Mouse (Mus musculus) left cerebral cortex, postnatal 36 days (tissue): ENCODE results near the gene Arhgap19. TPM values are rescaled to one million over a fixed set of nuclear protein-coding genes. Genes with fewer than 3 reads are reported as not detected.
A peak's percentile ranks its signal among the peaks of the same experiment; 100 is the strongest.

Source experiments
- DNase-seq, 2 experiments: peaks; one replicate each; pipeline ENCODE4 v3.0.0; 2021 to 2022; ENCODE audit warnings: low spot score in 2 of 2, mixed read lengths in 1 of 2
- intact Hi-C: fragments of 180-260 bp; cut with DNase I; formaldehyde crosslinking; loops from one replicate; pipeline ENCODE4 v1.15.1; 2025
- total RNA-seq, 2 experiments: library from RNA; stranded (reverse); gene quantifications; 2 replicates each; pipeline ENCODE4 v1.2.3; 2021

Gene Arhgap19
- total RNA-seq, 2 experiments from 2014 or later: 2.7 to 3.4 TPM

DNA sequence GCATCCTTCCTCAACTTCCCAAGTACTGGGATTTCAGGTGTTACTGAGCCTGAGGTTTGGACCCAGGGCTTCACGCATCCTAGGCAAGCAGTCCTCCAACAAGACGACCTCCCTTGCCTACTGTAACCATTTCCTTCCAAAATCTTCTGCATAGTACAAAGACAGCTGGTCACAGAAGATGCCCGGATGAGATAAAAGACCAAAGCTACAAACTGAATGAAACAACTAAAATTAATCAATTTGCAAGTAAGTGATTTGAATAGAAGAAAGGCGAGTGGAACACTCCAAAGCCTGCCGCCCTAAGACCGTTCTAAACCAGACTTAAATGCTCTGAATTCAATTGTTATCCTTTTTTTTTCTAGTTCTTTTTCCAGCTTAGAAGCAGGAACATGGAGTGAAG lies 33.6 kb upstream of the Arhgap19 start:
- DNase-seq: no peak
- intact Hi-C loops: no loop called here

DNA sequence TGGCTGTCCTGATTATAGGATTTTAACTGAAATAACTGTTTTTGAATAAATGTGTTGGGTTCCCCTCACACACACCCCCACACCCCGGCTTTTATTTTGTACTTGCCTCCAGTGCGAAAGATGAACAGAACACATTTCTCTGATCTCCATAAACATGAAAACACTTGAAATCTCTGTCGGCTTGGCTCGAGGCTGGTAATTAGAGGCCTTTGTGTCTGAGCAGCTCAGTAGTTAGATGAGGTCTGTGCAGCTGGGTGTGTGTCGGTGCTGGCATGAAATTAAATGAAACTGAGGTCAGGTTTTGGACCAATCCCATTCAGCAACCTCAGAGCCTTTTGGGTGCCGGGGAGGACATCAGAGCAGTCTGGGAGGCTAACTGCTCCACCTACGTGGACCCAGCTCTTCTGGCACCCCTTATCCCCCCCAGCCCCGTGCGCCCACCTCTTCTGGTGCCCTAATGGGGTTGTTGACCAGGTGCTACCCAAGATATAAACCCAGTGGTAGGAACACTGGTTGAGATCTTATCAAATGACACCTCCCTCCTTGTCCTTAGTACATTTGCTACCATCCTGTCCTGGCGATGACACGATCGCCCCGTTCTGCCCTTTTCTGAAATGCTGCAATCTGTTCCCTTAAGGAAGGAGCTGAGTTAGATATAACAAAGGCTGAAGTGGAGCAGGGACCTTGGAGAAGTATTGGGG lies 30.8 kb upstream of the Arhgap19 start:
- intact Hi-C loops: no loop called here
- no peak for DNase-seq

- intact Hi-C loops: loop anchor here (2.0 kb wide), 1 partner anchor 15 kb away; no protein-coding TSS in a partner anchor
- no peak for DNase-seq
These were observed 30.0 kb upstream of the Arhgap19 start for GRCm38 (mm10) chr19:41831718-41832391.

DNA sequence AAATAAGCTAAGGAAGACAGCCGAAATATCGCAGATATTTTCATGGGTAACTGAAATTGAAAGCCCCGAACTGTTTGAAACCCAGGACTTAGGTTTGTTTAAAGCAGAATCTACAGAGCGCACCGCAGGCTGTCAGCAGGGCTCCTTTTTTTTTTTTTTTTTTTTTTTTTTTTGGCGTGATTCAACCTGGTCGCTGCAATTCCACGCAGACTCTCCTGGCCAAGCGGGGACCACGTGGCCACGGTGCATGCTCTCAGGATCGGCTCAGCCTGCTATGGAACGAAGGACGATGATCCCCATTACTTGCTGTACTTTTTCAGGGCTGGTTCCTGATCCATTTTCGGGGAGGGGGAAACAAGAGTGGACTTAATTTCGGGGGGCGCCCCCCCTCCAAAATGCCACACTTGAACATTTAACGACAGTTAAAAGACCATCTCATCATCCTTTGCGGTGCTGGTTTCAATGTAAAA lies 29.3 kb upstream of the Arhgap19 start:
- DNase-seq: peak; percentile 36 to 40
- intact Hi-C loops: loop anchor here (2.0 kb wide), 1 partner anchor 16 kb away; no protein-coding TSS in a partner anchor

DNA sequence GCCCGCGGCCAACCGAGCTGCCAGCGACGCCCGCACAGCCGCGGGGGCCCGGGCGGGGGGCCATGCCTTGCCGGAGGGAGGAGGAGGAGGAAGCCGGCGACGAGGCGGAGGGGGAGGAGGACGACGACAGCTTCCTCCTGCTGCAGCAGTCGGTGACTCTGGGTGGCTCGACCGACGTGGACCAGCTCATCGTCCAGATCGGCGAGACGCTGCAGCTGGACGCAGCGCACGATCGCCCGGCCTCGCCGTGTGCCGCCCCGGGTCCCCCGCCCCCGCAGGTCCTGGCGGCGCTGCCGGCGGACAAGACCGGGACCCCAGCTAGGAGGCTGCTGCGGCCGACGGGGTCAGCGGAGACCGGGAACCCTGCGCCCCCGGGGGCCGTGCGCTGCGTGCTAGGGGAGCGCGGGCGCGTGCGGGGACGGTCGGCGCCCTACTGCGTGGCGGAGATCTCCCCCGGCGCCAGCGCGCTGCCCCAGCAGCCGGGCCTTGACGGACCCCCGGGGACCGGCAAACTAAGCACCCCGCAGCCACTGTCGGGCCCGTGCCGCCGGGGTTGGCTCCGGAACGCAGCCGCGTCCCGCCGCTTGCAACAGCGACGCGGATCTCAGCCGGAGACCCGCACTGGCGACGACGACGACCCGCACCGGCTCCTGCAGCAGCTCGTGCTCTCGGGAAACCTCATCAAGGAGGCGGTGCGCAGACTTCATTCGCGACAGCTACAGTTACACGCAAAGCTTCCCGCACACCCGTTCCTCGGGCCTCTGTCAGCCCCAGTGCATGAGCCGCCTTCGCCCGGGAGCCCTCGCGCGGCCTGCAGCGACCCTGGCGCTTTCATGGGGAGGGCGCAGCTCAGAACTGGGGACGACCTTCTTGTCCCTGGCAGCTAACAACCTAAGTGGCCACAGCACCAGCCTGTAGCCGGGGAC lies 28.5 kb upstream of the Arhgap19 start:
- intact Hi-C loops: loop anchor here (2.0 kb wide), 1 partner anchor 16 kb away; no protein-coding TSS in a partner anchor
- DNase-seq: peak; percentile 56 to 64

- intact Hi-C loops: loop anchor here (2.0 kb wide), 1 partner anchor 17 kb away; no protein-coding TSS in a partner anchor
- peak; percentile 92 to 93 for DNase-seq
These were observed 27.7 kb upstream of the Arhgap19 start, which contains the start of gene Frat1 for GRCm38 (mm10) chr19:41829381-41830105. Gene Frat1 (plus strand): TSS chr19:41829970.

DNA sequence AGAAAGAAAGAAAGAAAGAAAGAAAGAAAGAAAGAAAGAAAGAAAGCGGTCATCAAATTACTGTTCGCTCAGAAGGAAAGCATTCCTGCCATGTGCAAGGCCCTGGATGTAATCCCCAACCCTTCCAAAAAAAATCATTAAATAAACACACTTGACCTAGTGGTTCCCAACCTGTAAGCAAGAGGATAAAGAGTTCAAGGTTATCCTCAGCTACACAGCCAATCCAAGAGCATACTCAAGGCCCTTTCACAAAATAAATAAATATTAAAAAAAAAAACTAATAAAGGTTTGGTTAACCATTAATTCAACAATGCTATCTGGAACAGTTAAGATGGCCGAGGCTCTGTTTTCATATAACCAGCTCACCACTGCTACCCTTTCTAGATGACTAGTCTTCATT lies 27.1 kb upstream of the Arhgap19 start:
- no peak for DNase-seq
- intact Hi-C loops: no loop called here

DNA sequence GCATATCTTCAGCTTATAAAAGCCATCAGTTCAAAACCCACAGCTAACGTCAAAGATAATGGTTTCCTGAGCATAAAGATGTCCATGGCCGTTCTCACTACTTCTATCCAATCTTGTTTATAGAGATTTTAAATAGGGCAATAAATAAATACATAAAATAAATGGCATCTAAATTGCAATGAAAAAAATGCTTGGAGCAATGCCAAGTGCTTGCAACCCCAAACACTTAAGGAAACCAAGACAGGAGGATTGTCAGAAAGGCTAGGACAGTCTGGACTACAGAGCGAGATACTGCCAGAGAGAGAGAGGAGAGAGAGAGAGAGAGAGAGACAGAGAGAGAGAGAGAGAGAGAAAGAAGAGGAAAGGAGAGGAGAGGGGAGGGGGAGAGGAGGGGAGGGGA lies 24.7 kb upstream of the Arhgap19 start:
- DNase-seq: no peak
- intact Hi-C loops: no loop called here

DNA sequence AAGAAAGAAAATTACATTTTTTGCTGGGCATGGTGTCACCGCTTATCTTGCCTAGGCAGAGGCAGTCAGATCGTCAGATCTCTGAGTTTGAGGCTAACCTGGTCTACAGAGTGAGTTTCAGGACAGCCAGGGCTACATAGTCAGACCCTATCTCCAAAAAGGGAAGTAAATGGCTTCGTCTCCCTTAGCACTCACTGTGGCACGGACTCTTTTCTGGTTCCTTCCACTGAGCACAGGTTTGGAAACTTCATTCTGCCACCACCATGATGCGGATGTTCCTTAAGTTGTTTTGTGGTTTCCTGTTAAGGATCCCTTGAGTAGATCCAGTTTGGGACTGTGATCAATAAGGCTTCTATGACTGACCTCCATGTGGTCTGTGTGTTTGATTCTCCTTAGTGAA lies 23.1 kb upstream of the Arhgap19 start:
- intact Hi-C loops: no loop called here
- DNase-seq: no peak

GRCm38 (mm10) chr19:41822589-41822988 lies 20.7 kb upstream of the Arhgap19 start:
- no peak for DNase-seq
- intact Hi-C loops: no loop called here

DNA sequence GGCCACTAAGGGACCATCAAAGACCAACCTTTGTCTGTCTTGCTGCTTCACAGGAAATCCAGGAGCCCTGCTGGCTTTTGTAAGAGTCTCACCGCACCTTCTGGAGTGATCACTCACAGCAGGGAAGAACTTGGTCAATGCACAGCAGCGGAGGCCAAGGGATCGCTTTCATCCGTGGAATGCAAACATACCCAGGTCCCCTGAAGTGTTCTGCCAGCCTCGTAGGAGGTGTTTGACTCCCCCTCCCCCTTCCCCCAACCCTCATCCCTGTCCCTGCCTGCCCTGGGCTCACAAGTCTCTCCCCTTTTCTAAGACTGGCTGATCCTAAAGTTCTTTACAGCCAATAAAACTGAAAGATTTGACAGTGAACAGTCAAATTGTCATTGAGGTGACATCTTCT lies 19.6 kb upstream of the Arhgap19 start:
- intact Hi-C loops: no loop called here
- no peak for DNase-seq

DNA sequence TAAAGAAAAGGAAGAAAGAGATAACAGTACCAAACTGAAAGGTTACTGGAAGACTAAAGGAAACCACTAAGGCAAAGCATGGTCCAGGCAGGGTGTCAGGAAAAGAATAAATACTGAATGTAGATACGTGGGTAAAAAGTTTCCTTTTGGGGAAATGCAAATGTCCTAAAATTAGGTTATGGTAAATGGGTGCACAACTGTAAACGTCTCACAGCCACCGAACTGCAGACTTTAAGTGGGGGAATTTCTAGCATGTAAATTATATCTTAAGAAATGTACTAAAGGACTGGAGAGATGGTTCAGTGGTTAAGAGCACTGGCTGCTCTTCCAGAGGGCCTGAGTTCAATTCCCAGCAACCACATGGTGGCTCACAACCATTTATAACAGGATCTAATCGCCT lies 16.9 kb upstream of the Arhgap19 start:
- intact Hi-C loops: no loop called here

DNA sequence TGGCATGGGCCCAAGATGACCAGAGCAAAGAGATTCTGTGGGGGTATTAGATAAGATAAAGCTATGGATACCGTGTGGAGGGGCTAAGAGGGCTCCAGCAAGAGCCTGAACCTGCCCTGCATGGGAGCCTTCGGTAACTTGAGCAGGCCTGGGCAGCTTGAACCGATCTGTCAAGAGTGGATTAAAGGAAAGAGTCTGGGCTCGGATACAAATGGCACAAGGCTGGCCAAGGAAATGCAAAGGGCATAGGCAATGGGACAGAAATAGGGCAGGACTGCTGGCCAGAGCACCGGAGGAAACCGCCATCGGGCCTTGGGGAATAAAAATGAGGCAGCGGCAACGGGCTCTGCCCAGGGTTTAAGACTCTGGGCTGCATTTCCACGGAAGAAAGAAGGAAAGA lies 15.5 kb upstream of the Arhgap19 start:
- intact Hi-C loops: no loop called here
- DNase-seq: no peak

More for the DNA sequence above, 16.9 kb upstream of the Arhgap19 start:
- DNase-seq: no peak

GRCm38 (mm10) chr19:41816915-41817314 lies 15.1 kb upstream of the Arhgap19 start:
- intact Hi-C loops: no loop called here
- DNase-seq: no peak

- intact Hi-C loops: no loop called here
- no peak for DNase-seq
These were observed 14.6 kb upstream of the Arhgap19 start for GRCm38 (mm10) chr19:41816410-41816809.

DNA sequence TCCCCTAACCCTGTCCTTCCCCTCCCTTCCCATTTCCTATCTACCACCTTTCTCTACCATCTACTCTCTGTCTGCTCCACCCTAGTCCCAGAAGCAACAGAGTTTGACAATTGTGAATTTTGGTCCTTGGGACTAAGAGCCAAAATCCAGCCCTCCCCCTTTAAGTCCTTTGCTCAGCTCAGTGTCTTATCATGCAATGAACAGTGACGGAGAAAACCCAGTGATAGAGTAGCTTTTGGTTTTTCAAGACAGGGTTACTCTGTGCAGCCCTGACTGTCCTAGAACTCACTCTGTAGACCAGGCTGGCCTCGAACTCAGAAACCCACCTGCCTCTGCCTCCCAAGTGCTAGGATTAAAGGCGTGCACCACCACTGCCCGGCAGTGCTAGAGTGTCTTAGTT lies 11.5 kb upstream of the Arhgap19 start:
- intact Hi-C loops: no loop called here
- no peak for DNase-seq

- intact Hi-C loops: no loop called here
- DNase-seq: no peak
These were observed 10.7 kb upstream of the Arhgap19 start for GRCm38 (mm10) chr19:41812525-41812924.

- DNase-seq: no peak
- intact Hi-C loops: no loop called here
These were observed 8.2 kb upstream of the Arhgap19 start for GRCm38 (mm10) chr19:41810074-41810473.

DNA sequence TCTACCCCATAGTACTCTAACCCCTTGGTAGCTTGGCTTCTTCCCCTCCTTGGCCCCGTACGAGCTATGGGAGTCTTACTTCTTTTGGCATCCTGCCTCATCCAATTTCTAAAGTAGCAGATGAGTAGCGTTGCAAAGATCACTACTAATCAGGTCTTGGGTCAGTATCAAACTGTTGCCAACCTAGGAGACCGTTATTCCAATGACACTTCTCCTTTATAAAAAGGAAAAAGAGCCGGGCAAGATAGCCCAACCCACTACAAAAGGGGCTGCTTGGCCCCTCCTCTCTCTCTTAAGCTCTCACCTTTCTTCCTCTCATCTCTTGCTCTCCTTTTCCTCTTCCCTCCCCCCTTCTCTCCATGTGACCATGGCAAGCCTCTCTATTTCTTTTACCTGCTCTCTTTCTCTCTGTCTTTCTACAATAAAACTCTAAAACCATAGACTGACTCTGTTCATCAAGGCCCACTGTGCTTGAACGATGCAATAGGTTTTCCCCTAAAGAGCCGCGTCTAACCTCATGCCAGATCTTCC lies 6.3 kb upstream of the Arhgap19 start:
- intact Hi-C loops: no loop called here
- DNase-seq: no peak
